Mouse (Mus musculus): ENCODE data around the gene Dnaic1. TPM values are rescaled to one million over a fixed set of nuclear protein-coding genes. Genes with fewer than 3 reads are reported as not detected.
A peak's percentile ranks its signal among the peaks of the same experiment; 100 is the strongest.
"Not testable (repeated sequence)": the region's sequence is repeated elsewhere in the genome, so short reads cannot be mapped to it uniquely, and the experiment has no call there.

Gene Dnaic1
- polyA plus RNA-seq, 1 experiment from 2014 or later, result 1.9 TPM

- Histone ChIP-seq H3K36me3 (ENCODE audit: control insufficient read depth, insufficient read depth, low read length) (no peaks in the 10 kb centered on the region), H3K9ac (ENCODE audit: low read length) (peak overlapping the region; percentile 47; the same call in 1 of the 2 replicates), H3K4me1 (replicated peaks; ENCODE audit: control insufficient read depth, insufficient read depth, low read length) (peaks cover 54% of the 10 kb centered on the region), H3K27ac (ENCODE audit: low read depth, low read length) (peak overlapping the region; percentile 50), H3K27me3 (ENCODE audit: control insufficient read depth, insufficient read depth, low read length) (no peaks in the 10 kb centered on the region), H3K4me3 (ENCODE audit: low read depth, low read length) (no peak overlapping the region), H3K4me2 (ENCODE audit: low read depth, low read length, severe bottlenecking) (no peak overlapping the region), H3K9me3 (ENCODE audit: control insufficient read depth, low read length) (no peaks in the 10 kb centered on the region)
- 36% methylated on average over 1 of the region's 2 CpGs for WGBS
- no peak for ATAC-seq (replicated peaks; ENCODE audit: low FRiP score)
- peak; percentile 55 for DNase-seq (ENCODE audit: low spot score)
Measured at GRCm38 (mm10) chr4:41679291-41679690, 109.7 kb downstream of the Dnaic1 start.

GRCm38 (mm10) chr4:41681176-41681575 lies 111.6 kb downstream of the Dnaic1 start:
- Histone ChIP-seq H3K27ac (ENCODE audit: low read depth, low read length) (no peak overlapping the region), H3K9ac (ENCODE audit: low read length) (no peak overlapping the region), H3K4me2 (ENCODE audit: low read depth, low read length, severe bottlenecking) (no peak overlapping the region), H3K9me3 (ENCODE audit: control insufficient read depth, low read length) (no peaks in the 10 kb centered on the region), H3K4me3 (ENCODE audit: low read depth, low read length) (no peak overlapping the region), H3K4me1 (replicated peaks; ENCODE audit: control insufficient read depth, insufficient read depth, low read length) (peaks cover 51% of the 10 kb centered on the region), H3K36me3 (ENCODE audit: control insufficient read depth, insufficient read depth, low read length) (no peaks in the 10 kb centered on the region), H3K27me3 (ENCODE audit: control insufficient read depth, insufficient read depth, low read length) (no peaks in the 10 kb centered on the region)
- DNase-seq (ENCODE audit: low spot score), result no peak
- ATAC-seq (replicated peaks; ENCODE audit: low FRiP score), result no peak
- WGBS, result 71% methylated on average over 4 of the region's 4 CpGs

- Histone ChIP-seq H3K4me2 (ENCODE audit: low read depth, low read length, severe bottlenecking) (no peak overlapping the region), H3K4me1 (replicated peaks; ENCODE audit: control insufficient read depth, insufficient read depth, low read length) (peaks cover 43% of the 10 kb centered on the region), H3K27me3 (ENCODE audit: control insufficient read depth, insufficient read depth, low read length) (no peaks in the 10 kb centered on the region), H3K4me3 (ENCODE audit: low read depth, low read length) (no peak overlapping the region), H3K36me3 (ENCODE audit: control insufficient read depth, insufficient read depth, low read length) (no peaks in the 10 kb centered on the region), H3K27ac (ENCODE audit: low read depth, low read length) (no peak overlapping the region), H3K9me3 (ENCODE audit: control insufficient read depth, low read length) (no peaks in the 10 kb centered on the region), H3K9ac (ENCODE audit: low read length) (no peak overlapping the region; the same call in 1 of the 2 replicates)
- ATAC-seq (replicated peaks; ENCODE audit: low FRiP score), result no peak
- 84% methylated on average over 10 of the region's 10 CpGs for WGBS
- no peak for DNase-seq (ENCODE audit: low spot score)
Measured at GRCm38 (mm10) chr4:41681947-41682346, 112.4 kb downstream of the Dnaic1 start.

- Histone ChIP-seq H3K36me3 (ENCODE audit: control insufficient read depth, insufficient read depth, low read length) (no peaks in the 10 kb centered on the region), H3K27me3 (ENCODE audit: control insufficient read depth, insufficient read depth, low read length) (no peaks in the 10 kb centered on the region), H3K4me2 (ENCODE audit: low read depth, low read length, severe bottlenecking) (peak overlapping the region; percentile 34; the same call in 1 of the 2 replicates), H3K27ac (ENCODE audit: low read depth, low read length) (peak overlapping the region; percentile 19; the same call in 1 of the 2 replicates), H3K4me1 (replicated peaks; ENCODE audit: control insufficient read depth, insufficient read depth, low read length) (peaks cover 35% of the 10 kb centered on the region), H3K4me3 (ENCODE audit: low read depth, low read length) (no peak overlapping the region), H3K9me3 (ENCODE audit: control insufficient read depth, low read length) (no peaks in the 10 kb centered on the region), H3K9ac (ENCODE audit: low read length) (peak overlapping the region; percentile 33; the same call in 1 of the 2 replicates)
- DNase-seq (ENCODE audit: low spot score), result peak; percentile 52
- 21% methylated on average over 6 of the region's 6 CpGs for WGBS
- no peak for ATAC-seq (replicated peaks; ENCODE audit: low FRiP score)
Measured at GRCm38 (mm10) chr4:41682789-41683188, 113.2 kb downstream of the Dnaic1 start.

GRCm38 (mm10) chr4:41683303-41683702 lies 113.7 kb downstream of the Dnaic1 start:
- H3K27me3 ChIP-seq (ENCODE audit: control insufficient read depth, insufficient read depth, low read length); H3K36me3 ChIP-seq (ENCODE audit: control insufficient read depth, insufficient read depth, low read length); H3K9ac ChIP-seq (ENCODE audit: low read length); H3K4me3 ChIP-seq (ENCODE audit: low read depth, low read length); H3K9me3 ChIP-seq (ENCODE audit: control insufficient read depth, low read length): not testable (repeated sequence)
- H3K27ac ChIP-seq (ENCODE audit: low read depth, low read length), result peak overlapping the region; percentile 19; the same call in 1 of the 2 replicates
- DNase-seq (ENCODE audit: low spot score), result peak; percentile 53
- peaks cover 30% of the 10 kb centered on the region for H3K4me1 ChIP-seq (replicated peaks; ENCODE audit: control insufficient read depth, insufficient read depth, low read length)
- peak overlapping the region; percentile 29; the same call in 1 of the 2 replicates for H3K4me2 ChIP-seq (ENCODE audit: low read depth, low read length, severe bottlenecking)
- ATAC-seq (replicated peaks; ENCODE audit: low FRiP score), result peak; percentile 42
- WGBS, result no CpG with 5 or more reads among the region's 27 CpGs

GRCm38 (mm10) chr4:41684131-41684930 lies 114.8 kb downstream of the Dnaic1 start:
- Histone ChIP-seq H3K4me1 (replicated peaks; ENCODE audit: control insufficient read depth, insufficient read depth, low read length) (peaks cover 23% of the 10 kb centered on the region), H3K4me2 (ENCODE audit: low read depth, low read length, severe bottlenecking) (0 out of 2 replicates have a peak overlapping the region, but pooled peaks have one; percentile 8), H3K27ac (ENCODE audit: low read depth, low read length) (peak overlapping the region; percentile 84)
- H3K36me3 ChIP-seq (ENCODE audit: control insufficient read depth, insufficient read depth, low read length); H3K9ac ChIP-seq (ENCODE audit: low read length); H3K9me3 ChIP-seq (ENCODE audit: control insufficient read depth, low read length); H3K4me3 ChIP-seq (ENCODE audit: low read depth, low read length); H3K27me3 ChIP-seq (ENCODE audit: control insufficient read depth, insufficient read depth, low read length): not testable (repeated sequence)
- under 1% methylated on average over 23 of the region's 27 CpGs for WGBS
- ATAC-seq (replicated peaks; ENCODE audit: low FRiP score) (peak; percentile 62), DNase-seq (ENCODE audit: low spot score) (peak; percentile 75)

- WGBS, result 1% methylated on average over 14 of the region's 14 CpGs
- peak overlapping the region; percentile 64; the same call in 1 of the 2 replicates for H3K27ac ChIP-seq (ENCODE audit: low read depth, low read length)
- not testable (repeated sequence) for H3K9ac ChIP-seq (ENCODE audit: low read length); H3K27me3 ChIP-seq (ENCODE audit: control insufficient read depth, insufficient read depth, low read length); H3K4me3 ChIP-seq (ENCODE audit: low read depth, low read length); ATAC-seq (replicated peaks; ENCODE audit: low FRiP score); H3K9me3 ChIP-seq (ENCODE audit: control insufficient read depth, low read length); H3K4me2 ChIP-seq (ENCODE audit: low read depth, low read length, severe bottlenecking); H3K36me3 ChIP-seq (ENCODE audit: control insufficient read depth, insufficient read depth, low read length)
- peak; percentile 59 for DNase-seq (ENCODE audit: low spot score)
- peaks cover 16% of the 10 kb centered on the region for H3K4me1 ChIP-seq (replicated peaks; ENCODE audit: control insufficient read depth, insufficient read depth, low read length)
Measured at GRCm38 (mm10) chr4:41684931-41685453, 115.4 kb downstream of the Dnaic1 start.

- not testable (repeated sequence) for H3K4me2 ChIP-seq (ENCODE audit: low read depth, low read length, severe bottlenecking); H3K9ac ChIP-seq (ENCODE audit: low read length); H3K27me3 ChIP-seq (ENCODE audit: control insufficient read depth, insufficient read depth, low read length); H3K36me3 ChIP-seq (ENCODE audit: control insufficient read depth, insufficient read depth, low read length); H3K9me3 ChIP-seq (ENCODE audit: control insufficient read depth, low read length); H3K4me3 ChIP-seq (ENCODE audit: low read depth, low read length)
- DNase-seq (ENCODE audit: low spot score) (peak; percentile 77), ATAC-seq (replicated peaks; ENCODE audit: low FRiP score) (peak; percentile 71)
- peak overlapping the region; percentile 72; the same call in 1 of the 2 replicates for H3K27ac ChIP-seq (ENCODE audit: low read depth, low read length)
- WGBS, result 3% methylated on average over 8 of the region's 10 CpGs
- peaks cover 12% of the 10 kb centered on the region for H3K4me1 ChIP-seq (replicated peaks; ENCODE audit: control insufficient read depth, insufficient read depth, low read length)
Measured at GRCm38 (mm10) chr4:41685882-41686492, 116.4 kb downstream of the Dnaic1 start.

All from forebrain, embryonic 11.5 days (tissue).